27 mouse cellular contexts compared by ENCODE assay signal in the genomic region with DNA sequence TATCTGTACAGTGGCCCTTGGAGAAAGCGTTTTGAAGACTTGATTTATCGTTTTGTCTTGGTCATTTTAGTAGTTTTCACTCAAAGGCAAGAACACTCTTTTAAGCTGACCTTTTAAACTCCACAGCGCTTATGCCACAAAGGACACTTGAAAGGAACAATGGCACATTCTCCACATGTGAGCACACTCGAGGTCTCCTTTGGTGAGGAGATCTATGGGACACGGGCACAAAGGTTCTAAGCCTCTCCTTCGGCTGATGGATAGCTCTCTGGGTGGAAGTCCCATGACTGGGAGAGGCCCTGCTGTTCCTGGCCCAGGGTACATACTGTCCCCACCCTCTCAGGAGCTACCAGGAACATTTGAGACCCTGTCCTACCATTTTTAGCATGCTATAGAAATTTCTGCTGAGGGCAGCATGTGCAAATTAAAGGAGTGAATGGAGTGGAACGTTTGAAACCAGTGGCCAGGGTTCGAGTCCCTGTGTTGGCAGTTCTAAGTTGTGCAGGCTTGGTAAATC.
"Had no signal": no experiment of that assay in that cellular context is flagged by ENCODE, and none has a peak within 500 bp of the region (broad histone marks: within the 10 kb centered on the region; RNA-seq: fewer than 3 reads in every experiment).

No protein-coding gene starts in this region.

- H3K9ac ChIP-seq: limb, embryonic 12.5 days; limb, embryonic 13.5 days; limb, embryonic 15.5 days; liver, embryonic 12.5 days; liver, embryonic 13.5 days; liver, embryonic 14.5 days; liver, embryonic 15.5 days; liver, postnatal 0 days; lung, embryonic 14.5 days; lung, embryonic 15.5 days; midbrain, embryonic 12.5 days; midbrain, embryonic 15.5 days; neural tube, embryonic 12.5 days; neural tube, embryonic 13.5 days had no signal

- DNase-seq: layer of hippocampus, postnatal 36 days; left cerebral cortex, postnatal 4 days; liver; liver, embryonic 13.5 days; liver, postnatal 0 days; lung, embryonic 14.5 days; lung, postnatal 10 days; midbrain, embryonic 14.5 days had no signal

- H3K27me3 ChIP-seq: limb, embryonic 12.5 days; limb, embryonic 13.5 days; limb, embryonic 15.5 days; liver, embryonic 12.5 days; liver, embryonic 13.5 days; lung, embryonic 15.5 days; midbrain, embryonic 12.5 days; midbrain, embryonic 15.5 days; neural tube, embryonic 12.5 days; neural tube, embryonic 13.5 days had no signal

- H3K9me3 ChIP-seq: limb, embryonic 10.5 days; limb, embryonic 12.5 days; limb, embryonic 13.5 days; limb, embryonic 15.5 days; liver, embryonic 13.5 days; liver, embryonic 15.5 days; lung, embryonic 15.5 days; midbrain, embryonic 10.5 days; midbrain, embryonic 12.5 days; midbrain, embryonic 15.5 days; neural tube, embryonic 12.5 days; neural tube, embryonic 13.5 days had no signal

- H3K36me3 ChIP-seq: limb, embryonic 15.5 days; liver, embryonic 12.5 days; liver, embryonic 13.5 days; liver, embryonic 15.5 days; lung, embryonic 15.5 days; midbrain, embryonic 15.5 days; neural tube, embryonic 12.5 days; neural tube, embryonic 13.5 days had no signal

- ATAC-seq: liver, embryonic 12.5 days; liver, postnatal 0 days; midbrain, embryonic 15.5 days; midbrain, embryonic 16.5 days had no signal

- H3K27ac ChIP-seq: left cerebral cortex, adult 2 months; limb, embryonic 10.5 days; limb, embryonic 12.5 days; limb, embryonic 15.5 days; liver, embryonic 12.5 days; liver, embryonic 13.5 days; liver, embryonic 14.5 days; liver, embryonic 15.5 days; lung, embryonic 15.5 days; macrophage; midbrain, embryonic 10.5 days; midbrain, embryonic 12.5 days; midbrain, embryonic 15.5 days; neural tube, embryonic 12.5 days; neural tube, embryonic 13.5 days had no signal

- H3K4me2 ChIP-seq: limb, embryonic 12.5 days; limb, embryonic 13.5 days; limb, embryonic 15.5 days; liver, embryonic 11.5 days; liver, embryonic 12.5 days; liver, embryonic 13.5 days; liver, embryonic 15.5 days; lung, embryonic 14.5 days; lung, embryonic 15.5 days; midbrain, embryonic 12.5 days; midbrain, embryonic 15.5 days; neural tube, embryonic 12.5 days; neural tube, embryonic 13.5 days had no signal

- H3K4me1 ChIP-seq: limb, embryonic 10.5 days; midbrain, embryonic 10.5 days; midbrain, embryonic 12.5 days; midbrain, embryonic 15.5 days; neural tube, embryonic 12.5 days; neural tube, embryonic 13.5 days had no signal

- H3K4me3 ChIP-seq: left cerebral cortex, adult 2 months; limb, embryonic 10.5 days; limb, embryonic 12.5 days; limb, embryonic 13.5 days; limb, embryonic 15.5 days; liver, embryonic 12.5 days; liver, embryonic 13.5 days; liver, embryonic 15.5 days; lung, embryonic 15.5 days; megakaryocyte, embryonic 14.5 days; midbrain, embryonic 10.5 days; midbrain, embryonic 12.5 days; midbrain, embryonic 15.5 days; myocyte; neural tube, embryonic 12.5 days; neural tube, embryonic 13.5 days had no signal
